Mouse (Mus musculus) urinary bladder, postnatal 25 days (tissue): Measurements from ENCODE around the gene Uaca.
"Not testable (repeated sequence)": the region's sequence is repeated elsewhere in the genome, so short reads cannot be mapped to it uniquely, and the experiment has no call there.

Experiments used
- DNase-seq: peaks from one replicate; pipeline ENCODE4 v3.0.0; 2022; ENCODE audit warnings: low spot score

Uaca gene

GRCm38 (mm10) chr9:60794841-60795351 is 554 bp downstream of the Uaca start:
- peak; percentile 40 for DNase-seq

GRCm38 (mm10) chr9:60796076-60796475 is 1.7 kb downstream of the Uaca start:
- DNase-seq = no peak

- no peak for DNase-seq
Measured at GRCm38 (mm10) chr9:60797126-60797525, 2.8 kb downstream of the Uaca start.

GRCm38 (mm10) chr9:60799061-60799460 is 4.7 kb downstream of the Uaca start:
- DNase-seq = no peak

GRCm38 (mm10) chr9:60800663-60801382 is 6.5 kb downstream of the Uaca start:
- DNase-seq = no peak

GRCm38 (mm10) chr9:60801746-60802145 is 7.4 kb downstream of the Uaca start:
- DNase-seq = no peak

GRCm38 (mm10) chr9:60802341-60802740 is 8.0 kb downstream of the Uaca start:
- no peak for DNase-seq

GRCm38 (mm10) chr9:60806021-60806420 is 11.7 kb downstream of the Uaca start:
- no peak for DNase-seq

- no peak for DNase-seq
Measured at GRCm38 (mm10) chr9:60807996-60808395, 13.7 kb downstream of the Uaca start.

- peak; percentile 26 for DNase-seq
Measured at GRCm38 (mm10) chr9:60813139-60813880, 19.0 kb downstream of the Uaca start.

- no peak for DNase-seq
Measured at GRCm38 (mm10) chr9:60815502-60815901, 21.2 kb downstream of the Uaca start.

- no peak for DNase-seq
Measured at GRCm38 (mm10) chr9:60817585-60817984, 23.2 kb downstream of the Uaca start.

GRCm38 (mm10) chr9:60818582-60818981 is 24.2 kb downstream of the Uaca start:
- DNase-seq = not testable (repeated sequence)

- DNase-seq = no peak
Measured at GRCm38 (mm10) chr9:60819340-60819739, 25.0 kb downstream of the Uaca start.

GRCm38 (mm10) chr9:60821501-60821900 is 27.2 kb downstream of the Uaca start:
- DNase-seq = no peak

GRCm38 (mm10) chr9:60822681-60823080 is 28.3 kb downstream of the Uaca start:
- no peak for DNase-seq

- DNase-seq = no peak
Measured at GRCm38 (mm10) chr9:60825506-60825905, 31.2 kb downstream of the Uaca start.

GRCm38 (mm10) chr9:60826759-60827158 is 32.4 kb downstream of the Uaca start:
- DNase-seq = no peak

GRCm38 (mm10) chr9:60828196-60828595 is 33.9 kb downstream of the Uaca start:
- no peak for DNase-seq

GRCm38 (mm10) chr9:60829610-60830009 is 35.3 kb downstream of the Uaca start:
- no peak for DNase-seq

- no peak for DNase-seq
Measured at GRCm38 (mm10) chr9:60830079-60830478, 35.7 kb downstream of the Uaca start.

- no peak for DNase-seq
Measured at GRCm38 (mm10) chr9:60832233-60832632, 37.9 kb downstream of the Uaca start.

GRCm38 (mm10) chr9:60836151-60836550 is 41.8 kb downstream of the Uaca start:
- DNase-seq = no peak
